Mouse (Mus musculus) layer of hippocampus, postnatal 10 days (tissue): ENCODE data around the gene Prrt4. TPM values are rescaled to one million over a fixed set of nuclear protein-coding genes. Genes with fewer than 3 reads are reported as not detected.
"Not testable (repeated sequence)": the region's sequence is repeated elsewhere in the genome, so short reads cannot be mapped to it uniquely, and the experiment has no call there.

Experiments used
- DNase-seq, 2 experiments: peaks; one replicate each; pipeline ENCODE4 v3.0.0; 2021; ENCODE audit warnings: low spot score in 2 of 2
- long read RNA-seq: library from polyadenylated mRNA; stranded (forward); transcript quantifications from one replicate; pipeline ENCODE4 v2.0.0, GENCODE M21; 2023
- total RNA-seq, 2 experiments: library from RNA; stranded (reverse); gene quantifications; 2 replicates each; pipeline ENCODE4 v1.2.3; 2021

The Prrt4 gene
- 10 to 100 TPM in 1 of 2 experiments, 1 to 10 TPM in 1; 8.1 to 10.3 TPM for total RNA-seq
- long read RNA-seq, partial matches to known transcripts, result 0 of 13 reads
- long read RNA-seq, other reads (novel, unspliced or antisense), result 11 of 13 reads

DNA sequence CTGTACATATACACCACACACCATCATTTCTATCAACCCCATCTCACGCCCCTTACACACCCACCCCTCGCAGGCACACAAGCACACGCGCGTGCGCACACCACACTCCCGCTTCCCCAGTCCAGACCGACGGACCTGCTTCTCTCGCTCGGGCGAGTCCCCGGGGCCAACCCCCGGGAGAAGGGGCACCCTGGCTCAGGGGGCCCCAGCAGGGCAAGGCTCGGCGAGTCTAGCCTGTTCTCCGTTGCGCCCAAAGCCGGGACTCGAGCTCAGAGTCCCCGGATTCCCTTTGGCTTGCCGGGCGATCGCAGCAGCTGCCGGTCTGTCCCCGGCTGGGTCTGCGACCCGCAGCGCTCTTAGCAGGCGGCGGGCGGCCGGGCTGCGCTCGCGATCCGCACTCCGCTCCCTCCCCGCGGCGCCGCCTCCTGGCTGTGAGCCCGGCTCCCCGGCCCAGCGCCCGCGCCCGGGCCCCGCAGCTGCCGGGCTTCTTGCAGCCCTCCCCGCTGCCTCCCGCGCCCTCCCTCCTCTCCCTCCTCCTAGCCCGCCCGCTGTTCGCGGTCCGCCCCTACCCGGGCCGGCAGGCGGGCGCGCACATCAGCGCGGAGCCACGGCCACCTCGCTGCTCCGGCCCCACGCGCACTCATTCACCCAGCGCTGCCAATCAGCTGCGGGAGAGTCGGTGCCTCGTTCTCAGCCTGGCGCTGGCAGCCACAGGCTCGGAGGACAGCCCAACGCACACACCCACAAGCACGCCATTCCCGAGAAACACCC is at the start of gene Prrt4:
TSS of gene Prrt4 (minus strand) at position 697 of the 771 bp plus-strand sequence.
- peak; percentile 69 to 76 for DNase-seq

DNA sequence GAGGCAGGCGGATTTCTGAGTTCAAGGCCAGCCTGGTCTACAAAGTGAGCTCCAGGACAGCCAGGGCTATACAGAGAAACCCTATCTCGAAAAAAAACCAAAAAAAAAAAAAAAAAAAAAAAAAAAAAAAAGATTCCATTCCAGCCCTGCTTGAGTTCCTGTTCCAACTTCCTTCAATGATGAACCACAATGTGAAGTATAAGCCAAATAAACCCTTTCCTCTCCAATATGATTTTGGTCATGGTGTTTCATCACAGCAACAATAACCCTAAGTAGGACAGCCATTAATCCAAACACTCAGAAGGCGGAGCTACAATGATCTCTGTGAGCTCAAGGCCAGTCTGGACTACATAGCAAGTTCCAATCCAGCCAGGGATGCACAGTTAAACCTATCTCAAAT is 38.3 kb upstream of the Prrt4 start:
- DNase-seq, result not testable (repeated sequence)

DNA sequence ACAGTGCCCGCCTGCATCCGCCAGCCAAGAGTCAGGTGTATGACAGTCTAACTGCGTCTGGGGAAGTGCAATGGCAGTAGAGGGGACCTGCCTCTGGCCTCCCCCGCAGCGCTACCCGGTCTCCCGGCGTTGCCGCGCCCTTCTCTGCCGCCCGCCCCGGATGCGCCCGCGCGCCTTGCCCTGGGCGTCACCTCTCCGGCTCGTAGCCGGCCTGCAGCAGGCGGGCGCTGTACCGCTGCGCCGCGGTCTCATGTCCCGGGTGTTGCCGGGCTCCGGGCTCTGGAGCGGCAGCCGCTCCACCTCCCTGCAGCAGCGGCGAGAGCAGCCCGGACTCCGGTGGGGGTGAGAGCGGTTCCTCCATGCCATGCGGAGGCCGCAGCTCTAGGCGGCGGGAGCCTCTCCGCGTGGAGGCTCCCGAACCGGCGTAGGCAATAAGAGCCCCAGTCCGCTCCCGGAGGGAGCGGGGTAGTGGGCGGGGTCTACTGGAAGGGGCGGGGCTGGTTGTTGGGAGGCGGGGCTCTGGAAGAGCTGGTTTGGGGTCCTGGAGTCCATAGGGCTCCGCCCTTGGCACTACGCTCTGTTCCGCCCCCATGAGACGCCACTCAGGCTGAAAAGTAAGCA is 36.6 kb upstream of the Prrt4 start, which contains the start of gene Impdh1:
TSS of gene Impdh1 (minus strand) at position 484 of the 621 bp plus-strand sequence.
- peak; percentile 59 to 72 for DNase-seq

DNA sequence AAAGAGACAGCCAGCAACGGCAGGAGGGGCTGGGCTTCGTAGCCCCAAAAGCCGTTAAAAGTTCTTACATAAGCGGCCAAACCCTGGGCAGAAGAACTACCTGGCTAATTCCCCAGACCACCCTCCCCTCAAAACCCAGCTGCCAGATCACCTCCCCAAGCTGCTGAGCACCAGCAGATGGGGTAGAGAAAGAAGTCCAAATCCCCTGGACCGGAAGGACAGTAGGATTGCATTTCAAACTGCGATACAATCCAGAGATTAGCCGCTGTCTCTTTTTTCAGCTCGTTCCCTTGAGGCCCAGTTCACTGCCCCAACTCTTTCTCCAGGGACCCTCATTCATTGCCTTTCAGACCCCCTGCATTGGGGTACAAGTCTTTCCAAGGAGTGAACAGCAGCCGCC is 35.8 kb upstream of the Prrt4 start:
- DNase-seq, result no peak

DNA sequence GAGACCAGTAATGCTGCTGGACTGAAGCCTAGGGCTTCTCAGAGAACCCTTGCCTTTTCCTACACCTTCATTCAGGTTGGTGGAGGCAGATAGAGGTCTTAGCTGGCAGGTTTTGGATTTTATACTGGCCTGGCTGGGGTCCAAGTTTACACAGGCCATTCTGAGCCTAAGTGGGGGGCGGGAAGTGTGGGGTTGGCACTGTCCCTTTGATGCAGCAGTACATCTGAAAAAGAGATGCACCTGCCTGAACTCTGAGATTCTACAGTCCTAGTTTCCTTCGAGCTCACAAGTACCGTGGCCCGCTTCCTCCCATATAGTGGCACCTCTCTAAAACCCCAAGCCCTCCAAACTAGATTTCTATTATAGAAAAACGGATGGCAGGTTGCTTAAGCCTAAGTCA is 35.4 kb upstream of the Prrt4 start:
- DNase-seq, result no peak

DNA sequence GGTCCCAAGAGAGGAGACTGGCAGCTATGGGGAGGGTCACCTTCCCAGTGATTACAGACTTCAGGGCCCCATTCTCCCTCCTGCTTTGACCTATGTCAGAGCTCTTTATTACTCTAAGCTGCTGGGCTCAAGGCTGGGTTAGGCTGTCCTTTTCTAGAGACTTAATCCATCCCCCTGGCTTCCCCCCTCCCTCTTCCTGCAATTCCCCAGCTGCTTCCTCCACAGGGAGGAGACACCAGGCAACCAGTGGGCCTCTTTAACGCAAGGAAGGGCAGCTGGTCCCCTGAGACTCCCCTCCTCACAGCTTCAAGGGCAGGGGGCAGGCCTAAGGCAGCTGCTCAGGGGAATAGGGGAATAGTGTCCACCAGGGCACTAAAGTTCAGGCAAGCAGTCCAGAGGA is 34.9 kb upstream of the Prrt4 start:
- DNase-seq, result no peak

DNA sequence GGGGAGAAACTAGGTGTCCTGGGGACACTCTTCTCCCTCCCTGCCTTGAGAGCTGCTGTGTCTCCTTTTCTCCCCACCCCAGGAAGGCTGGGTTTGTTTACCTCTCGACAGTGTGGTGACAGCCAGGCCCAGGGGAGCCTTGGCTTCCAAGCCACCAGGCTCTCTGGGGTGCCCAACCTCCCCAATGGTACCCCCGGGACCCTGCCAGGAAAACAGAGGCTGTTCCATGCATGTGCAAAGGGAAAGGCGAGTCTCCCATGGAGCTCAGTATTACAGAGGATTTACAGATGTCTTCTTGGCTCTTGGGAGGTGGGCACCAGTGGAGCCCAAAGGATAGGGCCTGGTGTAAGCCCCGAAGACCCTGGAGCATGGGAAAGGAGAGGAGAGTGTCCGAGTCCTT is 34.1 kb upstream of the Prrt4 start:
- no peak for DNase-seq

DNA sequence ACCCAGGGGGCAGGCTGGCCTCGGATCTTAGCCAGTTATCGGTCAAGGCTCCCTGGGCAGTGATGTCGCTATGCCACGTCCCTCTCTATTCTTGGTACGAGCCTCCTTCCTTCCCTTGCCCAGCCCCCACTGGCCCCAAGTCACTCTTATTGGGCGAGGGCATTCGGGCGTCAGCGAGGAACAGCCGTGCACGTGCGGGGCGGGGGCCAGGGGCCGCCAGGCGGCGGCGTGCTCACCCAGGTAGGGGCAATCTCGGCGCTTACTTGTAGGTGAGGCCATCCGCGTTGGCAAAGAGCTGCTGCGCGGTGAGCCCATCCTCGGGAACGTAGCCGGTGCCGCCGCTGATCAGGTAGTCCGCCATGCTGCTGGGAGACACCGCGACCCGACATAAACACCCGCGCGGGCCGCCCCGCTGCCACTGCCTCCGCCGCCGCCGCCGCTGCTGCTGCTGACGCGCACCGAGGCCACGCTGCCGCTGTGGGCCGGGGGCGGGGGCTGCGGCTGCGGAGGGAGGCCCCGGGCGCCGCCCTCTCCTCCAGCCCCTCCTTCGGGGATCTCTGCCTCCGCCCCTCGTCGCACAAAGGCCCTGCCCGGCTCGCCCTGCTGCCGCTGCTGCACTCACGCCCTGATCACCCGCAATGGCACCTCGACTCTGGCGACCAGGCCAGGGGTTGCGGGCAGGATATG is 32.6 kb upstream of the Prrt4 start:
- peak; percentile 67 to 75 for DNase-seq

DNA sequence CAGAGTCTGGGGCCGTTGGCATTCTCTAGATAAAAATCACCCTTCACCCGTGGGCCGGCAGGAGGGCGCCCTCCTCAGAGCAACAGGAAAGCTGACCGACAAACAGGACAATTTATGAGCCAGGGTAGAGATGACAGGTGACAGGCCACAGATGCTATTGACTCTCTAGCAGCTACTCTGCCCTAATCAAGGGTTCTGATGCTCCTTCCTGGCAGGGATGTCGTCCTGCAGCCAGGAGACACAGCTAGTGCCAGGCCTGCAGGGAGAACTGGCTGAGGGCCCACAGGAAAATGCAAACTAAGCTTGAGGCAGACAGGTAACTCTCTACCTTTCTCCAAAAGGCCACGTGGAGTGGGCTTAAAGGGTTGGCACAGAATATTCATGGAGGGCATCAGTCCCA is 31.8 kb upstream of the Prrt4 start:
- no peak for DNase-seq

DNA sequence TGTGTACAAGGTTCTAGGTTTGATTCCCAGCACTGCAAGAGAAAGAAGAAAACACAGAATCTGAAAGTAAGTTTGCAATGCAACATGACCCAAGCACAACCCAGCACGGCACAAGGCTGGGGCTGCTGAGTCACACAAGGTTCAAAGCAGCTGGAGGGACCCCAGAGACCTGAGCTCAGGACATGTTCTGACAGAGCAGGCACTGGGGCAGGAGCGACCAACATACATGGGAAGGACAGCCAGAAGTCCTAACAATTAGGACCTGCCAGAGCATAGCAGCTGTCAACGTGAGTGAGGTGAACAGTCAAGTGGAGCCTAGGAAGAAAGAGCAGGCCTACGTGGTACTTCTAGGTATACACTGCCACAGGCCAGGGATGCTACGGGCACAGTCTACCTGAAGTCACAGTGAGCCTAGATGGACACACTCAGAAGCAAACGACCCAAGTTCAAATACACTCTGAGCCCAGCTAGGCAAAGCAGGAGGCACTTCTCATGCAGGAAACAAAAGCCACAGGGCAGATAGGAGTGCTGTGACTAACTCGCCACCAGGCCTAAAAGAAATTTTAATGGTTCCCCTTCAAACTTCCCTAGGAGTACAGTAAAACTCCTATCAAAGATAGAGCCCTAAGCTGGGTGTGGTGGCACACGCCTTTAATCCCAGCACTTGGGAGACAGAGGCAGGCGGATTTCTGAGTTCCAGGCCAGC is 31.0 kb upstream of the Prrt4 start:
- DNase-seq, result no peak

DNA sequence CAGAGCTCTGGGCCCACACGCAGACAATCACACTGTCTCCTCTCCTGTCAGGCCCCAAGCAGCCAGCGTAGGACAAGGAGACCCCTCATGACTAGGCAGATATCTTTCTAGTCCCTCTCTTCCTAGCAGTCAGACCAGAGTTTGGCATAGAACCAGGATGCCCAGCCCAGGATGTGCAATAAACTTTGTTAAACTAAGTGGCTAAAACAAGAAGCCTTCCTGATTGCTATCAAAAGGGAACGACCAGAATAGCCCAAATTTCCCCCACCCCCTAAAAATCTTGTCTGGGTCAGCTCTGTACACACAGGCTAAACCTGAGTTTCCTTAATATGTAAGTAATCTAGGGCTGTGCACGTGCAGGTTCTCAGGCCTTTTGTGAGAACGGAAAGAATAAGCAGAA is 28.8 kb upstream of the Prrt4 start:
- DNase-seq, result no peak

DNA sequence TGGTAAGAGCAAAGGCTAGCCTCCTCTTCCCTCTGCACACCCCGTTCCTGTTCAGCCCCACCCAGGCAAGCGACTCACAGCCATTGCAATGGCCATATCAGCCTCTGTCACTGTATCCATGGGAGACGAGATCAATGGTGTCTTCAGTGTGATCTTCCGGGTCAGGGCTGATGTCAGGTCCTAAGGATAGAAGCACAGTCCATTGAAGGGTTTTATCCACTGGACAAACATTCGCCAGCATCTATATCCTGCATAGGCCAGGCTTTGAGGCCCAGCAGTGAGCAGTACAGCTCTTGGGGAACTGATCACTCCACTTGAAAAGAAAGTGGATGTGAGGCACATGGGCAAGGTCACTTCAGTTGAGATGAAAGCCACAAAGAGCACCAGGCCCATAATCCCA is 27.6 kb upstream of the Prrt4 start:
- DNase-seq, result no peak

DNA sequence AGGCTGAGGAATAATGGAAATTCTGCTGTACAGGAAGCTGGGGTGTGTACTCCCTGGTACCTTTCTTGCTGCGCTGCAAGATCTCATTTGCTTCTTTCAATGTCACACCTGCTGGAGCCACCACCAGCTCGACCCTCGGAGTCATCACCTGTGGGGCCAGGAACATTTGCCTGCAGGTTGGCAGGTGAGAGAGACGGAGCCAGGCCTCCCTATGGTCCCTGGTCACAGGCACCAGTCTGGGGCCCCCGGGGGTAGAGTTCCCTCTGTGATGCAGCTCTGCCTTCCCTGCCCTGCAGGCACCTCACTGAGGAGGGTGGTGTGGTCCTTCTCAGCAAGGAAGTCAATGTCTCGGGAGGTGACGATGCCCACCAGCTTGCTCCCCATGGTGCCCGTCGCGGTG is 26.6 kb upstream of the Prrt4 start:
- no peak for DNase-seq

DNA sequence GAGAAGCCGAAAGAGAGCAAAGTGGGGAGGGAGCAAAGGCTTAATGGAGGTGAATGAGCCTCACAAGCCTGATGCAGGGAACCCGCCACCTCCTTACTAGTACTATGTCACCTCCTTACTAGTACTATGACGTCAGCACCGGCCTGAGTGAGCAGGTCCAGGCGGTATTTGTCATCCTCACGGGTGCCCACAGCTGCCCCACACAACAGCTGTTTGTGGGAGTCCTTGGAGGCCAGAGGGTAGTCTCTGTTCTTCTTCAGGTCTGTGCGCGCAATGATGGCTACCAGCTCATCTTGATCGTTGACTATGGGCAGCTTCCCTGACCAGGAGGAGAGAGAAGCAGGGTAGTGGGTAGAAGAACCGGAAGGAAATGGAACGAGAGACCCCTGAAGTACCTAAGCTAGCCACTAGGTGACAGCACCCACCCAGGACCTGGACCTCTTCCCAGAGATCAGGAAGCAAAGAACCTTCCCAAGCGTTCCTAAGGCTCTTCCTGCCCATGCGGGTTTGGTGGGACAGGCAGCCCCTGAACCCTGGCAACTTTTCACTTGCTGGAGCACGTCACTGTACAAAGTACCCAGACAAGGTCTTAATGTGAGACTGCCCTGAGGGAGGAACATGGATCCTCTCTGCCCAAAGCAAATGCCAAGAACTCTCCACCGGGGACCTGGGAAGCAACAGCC is 25.7 kb upstream of the Prrt4 start:
- DNase-seq, result peak; percentile 76 to 79

DNA sequence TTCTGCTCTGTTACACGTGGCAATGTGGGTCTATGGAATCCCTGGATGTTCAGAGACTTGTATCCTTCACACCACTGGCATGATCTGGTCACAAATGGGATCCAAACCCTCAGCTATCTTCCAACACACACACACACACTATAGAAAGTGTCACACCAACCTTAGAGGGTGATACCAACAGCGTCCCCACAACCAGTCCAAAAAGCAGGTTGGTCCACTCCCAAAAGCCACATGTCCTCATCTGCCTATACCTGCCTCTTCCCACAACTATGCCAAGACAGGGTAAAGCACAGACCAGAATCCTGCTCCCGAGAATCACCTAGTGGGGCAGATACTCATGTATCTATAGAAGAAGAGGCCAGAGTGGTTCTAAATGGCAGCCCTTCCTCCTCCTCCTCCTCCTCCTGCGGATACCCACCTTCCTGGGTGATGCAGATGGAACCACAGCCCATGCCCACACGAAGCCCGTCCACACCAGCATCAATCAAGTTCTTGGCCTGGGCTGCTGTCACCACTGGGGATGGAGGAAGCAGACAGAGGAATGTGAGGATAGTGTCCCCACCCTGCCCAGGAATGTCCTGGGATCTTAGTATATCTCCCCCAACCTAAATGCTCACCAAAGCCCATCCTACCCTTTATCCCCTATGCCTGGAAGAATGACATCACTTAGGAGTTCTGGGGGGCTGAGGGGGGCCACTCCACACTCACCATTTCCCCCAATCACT is 24.6 kb upstream of the Prrt4 start:
- DNase-seq, result no peak

DNA sequence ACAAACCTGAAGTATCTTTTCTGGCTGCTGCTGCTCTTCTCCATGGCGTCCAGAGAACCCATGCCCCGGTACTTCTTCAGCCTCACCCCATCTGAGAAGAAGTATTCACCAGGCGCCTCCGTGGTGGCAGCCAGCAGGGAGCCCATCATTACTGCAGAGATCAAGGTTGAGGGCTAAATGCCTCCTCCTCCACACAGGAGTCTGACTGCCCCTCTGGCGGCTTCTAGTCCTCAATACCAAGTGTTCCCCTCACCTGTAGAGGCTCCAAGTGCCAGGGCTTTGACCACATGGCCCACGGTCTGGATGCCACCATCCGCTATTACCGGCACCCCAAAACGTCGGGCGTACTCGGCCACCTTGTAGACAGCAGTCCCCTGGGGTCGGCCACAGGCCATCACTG is 23.7 kb upstream of the Prrt4 start:
- DNase-seq, result no peak

DNA sequence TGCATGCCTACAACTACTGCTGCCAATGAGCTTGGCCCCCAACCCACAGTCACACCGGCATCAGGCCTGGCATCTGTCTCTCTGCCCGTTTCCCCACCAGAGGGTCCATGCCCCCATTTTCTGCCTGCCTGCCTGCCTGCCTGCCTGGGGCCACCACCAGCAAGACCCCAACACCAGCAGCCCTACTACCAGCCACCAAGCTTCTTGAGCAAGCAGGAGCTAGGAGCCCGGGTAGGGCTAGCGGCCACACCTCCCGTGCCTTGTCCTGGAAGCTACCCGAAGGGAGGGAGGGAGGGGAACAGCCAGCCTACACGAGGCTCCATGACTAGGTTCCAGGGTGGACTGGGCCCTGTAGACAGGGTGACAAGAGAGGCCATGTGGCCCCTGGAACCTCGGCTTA is 22.6 kb upstream of the Prrt4 start:
- DNase-seq, result no peak

DNA sequence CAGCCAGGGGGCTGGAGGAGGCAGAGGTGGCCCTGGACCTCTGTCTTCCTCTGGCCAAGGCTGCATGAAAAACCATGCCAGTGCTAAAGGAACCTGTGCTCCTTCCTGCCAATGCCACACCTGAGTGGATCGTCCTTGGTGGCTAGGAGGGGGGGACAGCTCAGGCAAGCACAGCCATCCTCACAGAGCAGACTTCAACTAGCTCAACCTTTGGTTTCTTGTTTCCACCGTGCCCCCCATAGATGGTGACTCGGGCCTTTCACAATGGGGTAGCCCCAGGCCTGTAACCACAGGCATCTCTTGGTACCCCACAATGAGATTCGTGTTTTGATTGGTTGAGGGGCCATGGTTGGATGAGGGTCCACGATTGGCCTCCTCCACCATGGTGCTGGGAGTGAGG is 22.0 kb upstream of the Prrt4 start:
- DNase-seq, result no peak

DNA sequence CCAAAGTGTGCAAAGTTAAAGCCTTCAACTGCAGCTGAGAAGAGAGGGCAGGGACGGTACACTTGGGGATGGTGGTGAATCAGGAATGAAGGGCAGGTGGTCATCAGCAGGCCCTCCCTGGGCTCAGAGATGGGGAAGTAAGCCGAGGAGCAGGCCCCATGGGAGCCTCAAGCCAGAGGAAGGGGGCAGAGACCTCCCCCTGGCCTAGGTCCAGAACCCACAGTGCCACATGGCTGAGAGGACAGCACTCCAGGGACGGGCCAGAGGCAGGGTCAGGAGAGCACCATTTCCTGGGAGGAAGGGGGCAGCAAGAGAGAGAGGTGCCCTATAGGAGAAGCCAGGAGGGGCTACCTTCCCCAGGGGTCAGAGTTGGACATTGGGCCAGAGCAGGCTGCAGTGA is 21.1 kb upstream of the Prrt4 start:
- peak in 1 of 2 experiments; percentile 27 for DNase-seq

DNA sequence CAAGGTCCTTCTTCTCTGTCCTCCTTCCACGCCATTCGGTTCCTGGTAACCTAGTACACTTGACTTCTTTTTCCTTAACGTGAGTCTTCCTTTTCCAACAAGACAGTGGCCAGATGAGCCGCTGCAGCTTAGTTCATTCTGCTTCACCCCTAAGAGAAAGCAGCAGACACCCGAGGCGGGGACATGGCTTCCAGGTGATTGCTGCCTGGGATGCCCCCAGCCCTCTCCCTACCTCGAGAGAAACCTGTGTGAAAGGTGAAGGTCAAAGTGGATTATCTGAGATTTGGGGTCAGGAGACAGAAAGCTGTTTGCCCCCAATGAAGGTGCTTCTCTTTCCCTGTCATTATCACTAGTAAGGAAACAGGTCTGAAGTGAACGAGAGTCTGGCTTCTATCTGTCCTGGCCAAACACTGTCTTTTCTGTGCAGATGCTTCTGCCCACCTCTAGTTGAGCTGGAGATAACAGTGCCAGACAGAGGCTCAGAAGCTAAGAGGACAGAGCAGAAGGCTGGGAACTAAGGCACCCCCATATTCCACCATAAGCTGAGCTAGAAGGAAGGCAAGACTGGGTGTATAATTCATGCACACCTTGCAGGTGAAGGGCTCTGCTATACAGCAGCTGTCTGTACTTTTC is 20.0 kb upstream of the Prrt4 start:
- peak in 1 of 2 experiments; percentile 12 for DNase-seq
